Comparison of ENCODE assay signal across 8 mouse cellular contexts in genomic region chr9:72132728-72133088, GRCm38 (mm10). TPM values are rescaled to one million over a fixed set of nuclear protein-coding genes. Genes with fewer than 3 reads are reported as not detected.
DNase-seq lines count a peak whose midpoint lies in the region; ATAC-seq and TF ChIP-seq lines count a peak whose summit lies in the region.

No protein-coding gene starts in this region.

- no peaks in the 10 kb centered on the region for H3K27me3 ChIP-seq in thymus, adult 2 months (ENCODE audit: control insufficient read depth, insufficient read depth, low read length)
- H3K27me3 ChIP-seq in limb, embryonic 13.5 days: no peaks in the 10 kb centered on the region

- H3K36me3 ChIP-seq in thymus, adult 2 months (ENCODE audit: control insufficient read depth, insufficient read depth, low read length): no peaks in the 10 kb centered on the region
- H3K36me3 ChIP-seq in limb, embryonic 13.5 days: no peaks in the 10 kb centered on the region

- H3K27ac ChIP-seq in thymus, adult 2 months (ENCODE audit: control insufficient read depth, insufficient read depth, low read length): peak overlapping the region; percentile 71
- peak overlapping the region; percentile 93 for H3K27ac ChIP-seq in limb, embryonic 13.5 days
- peak overlapping the region; percentile 85 for H3K27ac ChIP-seq in olfactory bulb, adult 2 months (ENCODE audit: insufficient read depth, low read depth, low read length)

- TF ChIP-seq POLR2A in thymus, adult 2 months (IDR thresholded peaks at IDR 0.05; ENCODE audit: control insufficient read depth, extremely low read depth, insufficient read depth, low read length, poor library complexity): no peak
- no peak for TF ChIP-seq POLR2A in olfactory bulb, adult 2 months (IDR thresholded peaks at IDR 0.05; ENCODE audit: insufficient read depth, low read depth, low read length)

- peak overlapping the region; percentile 85 for H3K4me2 ChIP-seq in limb, embryonic 13.5 days (replicated peaks)

- no peak for TF ChIP-seq CTCF in thymus, adult 2 months (IDR thresholded peaks at IDR 0.05; ENCODE audit: borderline replicate concordance, control insufficient read depth, extremely low read depth, insufficient read depth, low read length, poor library complexity)
- TF ChIP-seq CTCF in olfactory bulb, adult 2 months (IDR thresholded peaks at IDR 0.05; ENCODE audit: insufficient read depth, low read depth, low read length): no peak

- peak overlapping the region; percentile 90 for H3K9ac ChIP-seq in limb, embryonic 13.5 days

- 0 out of 2 replicates have a peak, but pooled peaks cover 2% of the 10 kb centered on the region for H3K4me1 ChIP-seq in thymus, adult 2 months (replicated peaks; ENCODE audit: control insufficient read depth, insufficient read depth, low read length)
- peaks cover 21% of the 10 kb centered on the region for H3K4me1 ChIP-seq in limb, embryonic 13.5 days
- H3K4me1 ChIP-seq in olfactory bulb, adult 2 months (ENCODE audit: control insufficient read depth, insufficient read depth, low read length): peaks cover 2% of the 10 kb centered on the region; the same call in 1 of the 2 replicates

- ATAC-seq in limb, embryonic 13.5 days (ENCODE audit: low FRiP score, low read depth): no peak

- DNase-seq in cerebellum, adult 9-10 months: peak; percentile 57
- DNase-seq in cerebellum, postnatal 4 days (ENCODE audit: low spot score in 2 of 2): no peak
- no peak for DNase-seq in thymus, adult 2 months
- DNase-seq in thymus, postnatal 25 days: no peak
- DNase-seq in cerebellum, adult 11 months: no peak
- no peak for DNase-seq in adrenal gland, adult 8-10 months

- peak overlapping the region; percentile 91 for H3K4me3 ChIP-seq in thymus, adult 2 months (ENCODE audit: control insufficient read depth, insufficient read depth, low read length)
- peak overlapping the region; percentile 67 for H3K4me3 ChIP-seq in limb, embryonic 13.5 days
- H3K4me3 ChIP-seq in olfactory bulb, adult 2 months (ENCODE audit: insufficient read depth, low read depth, low read length): peak overlapping the region; percentile 82

- WGBS in thymus, adult 2 months: 0% methylated on average over 28 of the region's 29 CpGs
- under 1% methylated on average over 29 of the region's 29 CpGs for WGBS in limb, embryonic 13.5 days
- 1% methylated on average over 28 of the region's 29 CpGs for WGBS in olfactory bulb, adult 2 months

- no peaks in the 10 kb centered on the region for H3K9me3 ChIP-seq in limb, embryonic 13.5 days

RNA-seq across cellular contexts. Expression of gene Tcf12, which starts 21.0 kb away (rescaled TPM):
- polyA plus RNA-seq in thymus, adult 2 months (2012; rRNA removed): 401 and 416 TPM in 2 replicates
- polyA plus RNA-seq in limb, embryonic 13.5 days (2015; fragmentation: Nextera tagmentation; extraction: Ambion mirVana): 118 and 125 TPM in 2 replicates
- polyA plus RNA-seq in olfactory bulb, adult 2 months (2012; ENCODE audit: insufficient read depth, insufficient read length, low replicate concordance, missing spikeins): 324 TPM in 1 of 2 replicates, not detected in the other
- 100 to 1,000 TPM in 1 of 4 experiments, 10 to 100 TPM in 3; 75.8 to 118 (median 89.1) TPM for total RNA-seq in adrenal gland, adult 8-10 months (2022)
